ENCODE assay signal across 8 mouse cellular contexts in genomic region chr19:5729444-5729815, GRCm38 (mm10). TPM values are rescaled to one million over a fixed set of nuclear protein-coding genes. Genes with fewer than 3 reads are reported as not detected.
DNase-seq lines count a peak whose midpoint lies in the region; ATAC-seq and TF ChIP-seq lines count a peak whose summit lies in the region.

Gene Fam89b, minus strand, starts transcription at chr19:5729653.

- no peak for TF ChIP-seq CTCF in bone marrow, adult 2 months (IDR thresholded peaks at IDR 0.05; ENCODE audit: control insufficient read depth, insufficient read depth, low read length)

- peaks cover 17% of the 10 kb centered on the region; the same call in 1 of the 2 replicates for H3K36me3 ChIP-seq in embryonic facial prominence, embryonic 14.5 days (ENCODE audit: control insufficient read depth, insufficient read depth, low read length)

- peaks cover 9% of the 10 kb centered on the region for H3K4me1 ChIP-seq in bone marrow, adult 2 months (ENCODE audit: control insufficient read depth, insufficient read depth, low read length)
- peaks cover 38% of the 10 kb centered on the region for H3K4me1 ChIP-seq in embryonic facial prominence, embryonic 14.5 days (ENCODE audit: control insufficient read depth, insufficient read depth, low read length)

- TF ChIP-seq POLR2A in bone marrow, adult 2 months (IDR thresholded peaks at IDR 0.05; ENCODE audit: borderline replicate concordance, control insufficient read depth, low read depth, low read length) = peak; percentile 91

- H3K4me2 ChIP-seq in embryonic facial prominence, embryonic 14.5 days (ENCODE audit: low read depth, low read length) = peak within 1 kb of the TSS; percentile 98

- DNase-seq in 416B (ENCODE audit: low read depth) (peak; percentile 82), liver (peak; percentile 94)
- DNase-seq in embryonic facial prominence, embryonic 14.5 days (ENCODE audit: low spot score) = peak; percentile 94
- peak; percentile 93 for DNase-seq in heart, adult 8-10 months (ENCODE audit: low spot score)
- peak; percentile 91 for DNase-seq in kidney, adult 9 months
- peak; percentile 88 to 92 for DNase-seq in spleen, postnatal 36 days (ENCODE audit: low spot score in 2 of 2)

- peak within 1 kb of the TSS; percentile 99 for H3K9ac ChIP-seq in embryonic facial prominence, embryonic 14.5 days (ENCODE audit: low read depth, low read length)

- ATAC-seq in embryonic facial prominence, embryonic 14.5 days (ENCODE audit: low read depth) = peak; percentile 84
- ATAC-seq in monocyte, adult 5-6 weeks (replicated peaks; ENCODE audit: insufficient number of reproducible peaks, low FRiP score, low TSS enrichment, poor library complexity, severe bottlenecking) = 0 out of 2 replicates have a peak, but pooled peaks have one; percentile 15

- peak within 1 kb of the TSS; percentile 83 for H3K4me3 ChIP-seq in bone marrow, adult 2 months (replicated peaks; ENCODE audit: control insufficient read depth, low read depth, low read length)
- peak within 1 kb of the TSS; percentile 98 for H3K4me3 ChIP-seq in embryonic facial prominence, embryonic 14.5 days (ENCODE audit: low read depth, low read length)

- no peaks in the 10 kb centered on the region for H3K27me3 ChIP-seq in embryonic facial prominence, embryonic 14.5 days (replicated peaks; ENCODE audit: control insufficient read depth, insufficient read depth, low read length)

- under 1% methylated on average over 37 of the region's 37 CpGs for WGBS in bone marrow, adult 2 months
- WGBS in embryonic facial prominence, embryonic 14.5 days = 0% methylated on average over 31 of the region's 37 CpGs

- H3K27ac ChIP-seq in bone marrow, adult 2 months (ENCODE audit: control insufficient read depth, insufficient read depth, low read depth, low read length, poor library complexity) = peak within 1 kb of the TSS; percentile 82
- peak within 1 kb of the TSS; percentile 92 for H3K27ac ChIP-seq in embryonic facial prominence, embryonic 14.5 days (replicated peaks; ENCODE audit: low read depth, low read length)

- no peaks in the 10 kb centered on the region for H3K9me3 ChIP-seq in embryonic facial prominence, embryonic 14.5 days (ENCODE audit: control insufficient read depth, low read length)

RNA-seq across cellular contexts. Expression of gene Fam89b, which starts in this region (rescaled TPM):
- polyA plus RNA-seq in bone marrow, adult 2 months (2011; ENCODE audit: insufficient read depth, insufficient read length, low replicate concordance, missing spikeins) = 33.5 and 37.8 TPM in 2 replicates
- 101 and 111 TPM in 2 replicates for polyA plus RNA-seq in embryonic facial prominence, embryonic 14.5 days (2014; fragmentation: Nextera tagmentation; extraction: Ambion mirVana)
- total RNA-seq in heart, adult 8-10 months (2022) = 10 to 100 TPM; 22.8 to 26.9 (median 24.2) TPM
- total RNA-seq in monocyte, adult 5-6 weeks (2017) = 33.1 to 54.4 TPM (median 45.1 TPM) in 3 replicates

Comparison
In these comparisons a context has a peak if more than half of its experiments do, and no peak if none do; other contexts are left out.
1. Peak in every context shown above with its lines: DNase-seq, ATAC-seq, H3K4me3 ChIP-seq and H3K27ac ChIP-seq.